In genomic region chr10:60388332-60388731, GRCm38 (mm10) we compare ENCODE assay signal across 21 mouse cellular contexts. TPM values are rescaled to one million over a fixed set of nuclear protein-coding genes. Genes with fewer than 3 reads are reported as not detected.
DNase-seq lines count a peak whose midpoint lies in the region; ATAC-seq and TF ChIP-seq lines count a peak whose summit lies in the region.
"Had no signal": no experiment of that assay in that cellular context is flagged by ENCODE, and none has a peak within 500 bp of the region (broad histone marks: within the 10 kb centered on the region; RNA-seq: fewer than 3 reads in every experiment).

No protein-coding gene starts in this region.

- H3K4me1 ChIP-seq in limb, embryonic 12.5 days (replicated peaks) = no peaks in the 10 kb centered on the region
- H3K4me1 ChIP-seq in limb, embryonic 10.5 days = peaks cover 13% of the 10 kb centered on the region
- H3K4me1 ChIP-seq in bone marrow, adult 2 months (ENCODE audit: control insufficient read depth, insufficient read depth, low read length) = peaks cover 9% of the 10 kb centered on the region
- H3K4me1 ChIP-seq: kidney, embryonic 15.5 days had no signal

- TF ChIP-seq CTCF in bone marrow, adult 2 months (IDR thresholded peaks at IDR 0.05; ENCODE audit: control insufficient read depth, insufficient read depth, low read length) = no peak
- TF ChIP-seq CTCF in left cerebral cortex, adult 2 months (IDR thresholded peaks at IDR 0.05) = no peak

- TF ChIP-seq POLR2A in bone marrow, adult 2 months (IDR thresholded peaks at IDR 0.05; ENCODE audit: borderline replicate concordance, control insufficient read depth, low read depth, low read length) = no peak

- WGBS in limb, embryonic 12.5 days = 78% methylated on average over 2 of the region's 2 CpGs
- WGBS in limb, embryonic 10.5 days = 91% methylated on average over 2 of the region's 2 CpGs
- 29% methylated on average over 2 of the region's 2 CpGs for WGBS in bone marrow, adult 2 months

- 0 out of 2 replicates have a peak, but pooled peaks cover 3% of the 10 kb centered on the region for H3K9me3 ChIP-seq in limb, embryonic 12.5 days
- H3K9me3 ChIP-seq in limb, embryonic 10.5 days (replicated peaks) = no peaks in the 10 kb centered on the region
- H3K9me3 ChIP-seq: kidney, embryonic 15.5 days had no signal

- H3K27ac ChIP-seq in limb, embryonic 12.5 days = no peak overlapping the region
- H3K27ac ChIP-seq in limb, embryonic 10.5 days = no peak overlapping the region
- peak overlapping the region; percentile 51; the same call in 1 of the 2 replicates for H3K27ac ChIP-seq in bone marrow, adult 2 months (ENCODE audit: control insufficient read depth, insufficient read depth, low read depth, low read length, poor library complexity)
- no peak overlapping the region for H3K27ac ChIP-seq in left cerebral cortex, adult 2 months
- H3K27ac ChIP-seq: kidney, embryonic 15.5 days had no signal

- no peak for DNase-seq in limb, embryonic 10.5 days (ENCODE audit: low spot score)
- DNase-seq in thymus, postnatal 14 days = peak; percentile 71
- DNase-seq in layer of hippocampus, adult 9-10 months (ENCODE audit: low spot score) = no peak
- DNase-seq in left cerebral cortex, adult 2 months (ENCODE audit: extremely low spot score in 1 of 2, low spot score in 2 of 2) = no peak
- DNase-seq: adrenal gland, adult 2 months; cerebellum, adult 8-10 months; embryo, embryonic 11 days; heart, postnatal 14 days; liver had no signal

- ATAC-seq in limb, embryonic 12.5 days (ENCODE audit: insufficient number of reproducible peaks, insufficient read depth, low FRiP score, low TSS enrichment, low read depth) = no peak
- peak; percentile 56 for ATAC-seq in megakaryocyte progenitor cell, adult 5-6 weeks (replicated peaks; ENCODE audit: poor library complexity)
- no peak for ATAC-seq in megakaryocyte-erythroid progenitor cell, adult 5-6 weeks (replicated peaks; ENCODE audit: low FRiP score, low TSS enrichment, poor library complexity, severe bottlenecking)
- ATAC-seq: forebrain, embryonic 14.5 days; hindbrain, embryonic 16.5 days had no signal

- H3K4me3 ChIP-seq in limb, embryonic 12.5 days (replicated peaks) = no peak overlapping the region
- H3K4me3 ChIP-seq in limb, embryonic 10.5 days = no peak overlapping the region
- H3K4me3 ChIP-seq in bone marrow, adult 2 months (replicated peaks; ENCODE audit: control insufficient read depth, low read depth, low read length) = no peak overlapping the region
- no peak overlapping the region for H3K4me3 ChIP-seq in left cerebral cortex, adult 2 months
- H3K4me3 ChIP-seq: kidney, embryonic 15.5 days; myocyte had no signal

- no peaks in the 10 kb centered on the region for H3K27me3 ChIP-seq in limb, embryonic 12.5 days
- no peaks in the 10 kb centered on the region for H3K27me3 ChIP-seq in limb, embryonic 10.5 days (ENCODE audit: low read depth, poor library complexity, severe bottlenecking)
- H3K27me3 ChIP-seq: kidney, embryonic 15.5 days had no signal

- H3K4me2 ChIP-seq in limb, embryonic 12.5 days = no peak overlapping the region
- H3K4me2 ChIP-seq: kidney, embryonic 15.5 days; midbrain, embryonic 11.5 days had no signal

- H3K36me3 ChIP-seq in limb, embryonic 12.5 days = no peaks in the 10 kb centered on the region
- H3K36me3 ChIP-seq in limb, embryonic 10.5 days = no peaks in the 10 kb centered on the region
- H3K36me3 ChIP-seq: kidney, embryonic 15.5 days had no signal

- intact Hi-C loops in left cerebral cortex, adult 2 months (cut with DNase I) = no loop called here

- peak overlapping the region; percentile 4; the same call in 1 of the 2 replicates for H3K9ac ChIP-seq in limb, embryonic 12.5 days (replicated peaks)
- H3K9ac ChIP-seq: kidney, embryonic 15.5 days had no signal

RNA-seq across cellular contexts. Expression of gene Gm17455, which starts 11.2 kb away (rescaled TPM):
- 1.6 and 1.8 TPM in 2 replicates for polyA plus RNA-seq in limb, embryonic 12.5 days (2016; fragmentation: Nextera tagmentation; extraction: Ambion mirVana)
- 0.53 and 0.65 TPM in 2 replicates for polyA plus RNA-seq in limb, embryonic 10.5 days (2016; fragmentation: Nextera tagmentation; extraction: Ambion mirVana)
- 1.9 and 6.0 TPM in 2 replicates for polyA plus RNA-seq in bone marrow, adult 2 months (2011; ENCODE audit: insufficient read depth, insufficient read length, low replicate concordance, missing spikeins)
- 0.29 TPM in 1 of 2 replicates, not detected in the other for total RNA-seq in megakaryocyte progenitor cell, adult 5-6 weeks (2015)
- total RNA-seq in megakaryocyte progenitor cell, adult 5-6 weeks (2017) = not detected in 2 replicates
- total RNA-seq in megakaryocyte-erythroid progenitor cell, adult 5-6 weeks (2014; fragmentation: Nextera tagmentation) = not detected in 2 replicates
- total RNA-seq in megakaryocyte-erythroid progenitor cell, adult 5-6 weeks (2017) = not detected in 2 replicates
- total RNA-seq in left cerebral cortex, adult 2 months (2021) = not detected
- total RNA-seq: adrenal gland, adult 2 months; gastrocnemius, adult 8-10 months; heart, postnatal 14 days; layer of hippocampus, adult 18-20 months had no signal
- polyA plus RNA-seq: C2C12 had no signal

RNA-seq across cellular contexts. Expression of gene Vsir, which starts 41.7 kb away (rescaled TPM):
- polyA plus RNA-seq in limb, embryonic 12.5 days (2016; fragmentation: Nextera tagmentation; extraction: Ambion mirVana) = 1.7 and 1.8 TPM in 2 replicates
- polyA plus RNA-seq in limb, embryonic 10.5 days (2016; fragmentation: Nextera tagmentation; extraction: Ambion mirVana) = 1.1 and 2.0 TPM in 2 replicates
- 39.7 and 97.9 TPM in 2 replicates for polyA plus RNA-seq in bone marrow, adult 2 months (2011; ENCODE audit: insufficient read depth, insufficient read length, low replicate concordance, missing spikeins)
- 43.4 and 55.3 TPM in 2 replicates for total RNA-seq in megakaryocyte progenitor cell, adult 5-6 weeks (2015)
- total RNA-seq in megakaryocyte progenitor cell, adult 5-6 weeks (2017) = 119 and 123 TPM in 2 replicates
- 4.1 and 4.7 TPM in 2 replicates for total RNA-seq in megakaryocyte-erythroid progenitor cell, adult 5-6 weeks (2014; fragmentation: Nextera tagmentation)
- 3.3 and 4.7 TPM in 2 replicates for total RNA-seq in megakaryocyte-erythroid progenitor cell, adult 5-6 weeks (2017)
- total RNA-seq in left cerebral cortex, adult 2 months (2021) = 10 to 100 TPM; 19.7 to 26.7 TPM
